Comparison of ENCODE assay signal across 25 mouse cellular contexts in the genomic region with DNA sequence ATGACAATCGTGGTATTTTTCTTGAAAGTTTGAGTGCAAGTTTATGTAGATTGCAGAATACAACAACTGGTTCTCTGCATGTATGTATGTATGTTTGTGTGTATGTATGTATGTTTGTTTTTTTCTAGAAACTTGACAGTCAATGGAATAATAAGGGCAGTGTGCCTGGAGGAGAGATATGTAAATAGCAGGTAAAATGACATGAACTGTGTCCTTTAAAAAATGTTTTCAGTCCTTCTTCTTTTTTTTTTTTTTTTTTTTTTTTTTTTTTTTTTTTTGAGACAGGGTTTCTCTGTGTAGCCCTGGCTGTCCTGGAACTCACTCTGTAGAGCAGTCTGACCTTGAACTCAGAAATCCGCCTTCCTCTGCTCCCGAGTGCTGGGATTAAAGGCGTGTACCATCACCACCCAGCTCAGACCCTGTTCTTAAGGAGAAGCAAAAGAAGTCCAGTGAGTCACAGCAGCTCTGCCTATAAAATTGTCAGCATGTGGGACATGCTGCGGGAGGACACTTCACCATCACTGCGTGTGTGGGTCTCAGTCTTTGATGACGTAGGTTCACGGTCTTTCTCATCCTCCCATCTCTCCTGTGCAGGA.
DNase-seq lines count a peak whose midpoint lies in the region; ATAC-seq and TF ChIP-seq lines count a peak whose summit lies in the region.
"Had no signal": no experiment of that assay in that cellular context is flagged by ENCODE, and none has a peak within 500 bp of the region (broad histone marks: within the 10 kb centered on the region; RNA-seq: fewer than 3 reads in every experiment).

No protein-coding gene starts in this region.

- 93% methylated on average over 8 of the region's 8 CpGs for WGBS in hindbrain, embryonic 14.5 days
- WGBS in hindbrain, embryonic 16.5 days = 92% methylated on average over 8 of the region's 8 CpGs

- H3K27me3 ChIP-seq in hindbrain, embryonic 14.5 days (ENCODE audit: control insufficient read depth, insufficient read depth, low read length) = peaks cover 15% of the 10 kb centered on the region; the same call in 1 of the 2 replicates
- peaks cover 8% of the 10 kb centered on the region; the same call in 1 of the 2 replicates for H3K27me3 ChIP-seq in hindbrain, embryonic 16.5 days (replicated peaks; ENCODE audit: control insufficient read depth, insufficient read depth, low read length)
- H3K27me3 ChIP-seq in CH12.LX (replicated peaks) (no peaks in the 10 kb centered on the region), ES-Bruce4 (ENCODE audit: control insufficient read depth, insufficient read depth, low read length, poor library complexity, severe bottlenecking) (no peaks in the 10 kb centered on the region)
- H3K27me3 ChIP-seq: Patski had no signal

- dilution Hi-C loops in CH12.LX (cut with MboI; ENCODE audit: extremely low pct_ligation_motif_present, extremely low pct_unique_long_range_greater_than_20kb, low sequenced_read_pairs) = no loop called here

- H3K4me2 ChIP-seq in hindbrain, embryonic 14.5 days (replicated peaks) = no peak overlapping the region
- H3K4me2 ChIP-seq in hindbrain, embryonic 16.5 days (ENCODE audit: low read length) = no peak overlapping the region
- H3K4me2 ChIP-seq in CH12.LX (ENCODE audit: insufficient read depth, low read depth, poor library complexity, severe bottlenecking) = no peak overlapping the region
- H3K4me2 ChIP-seq: hindbrain, embryonic 12.5 days had no signal

- H3K9me3 ChIP-seq in hindbrain, embryonic 14.5 days (ENCODE audit: control insufficient read depth, low read length) = no peaks in the 10 kb centered on the region
- H3K9me3 ChIP-seq in hindbrain, embryonic 16.5 days (ENCODE audit: control insufficient read depth, low read length) = no peaks in the 10 kb centered on the region
- H3K9me3 ChIP-seq in CH12.LX (replicated peaks; ENCODE audit: low read length) (no peaks in the 10 kb centered on the region), ES-Bruce4 (replicated peaks; ENCODE audit: control insufficient read depth, insufficient read depth, low read length, poor library complexity, severe bottlenecking) (no peaks in the 10 kb centered on the region)
- H3K9me3 ChIP-seq: heart, embryonic 10.5 days; hindbrain, embryonic 12.5 days had no signal

- no peak overlapping the region for H3K27ac ChIP-seq in hindbrain, embryonic 14.5 days
- no peak overlapping the region for H3K27ac ChIP-seq in hindbrain, embryonic 16.5 days (ENCODE audit: low read depth, low read length)
- H3K27ac ChIP-seq in CH12.LX (ENCODE audit: insufficient read depth, low read depth) = no peak overlapping the region
- H3K27ac ChIP-seq in ES-Bruce4 (ENCODE audit: insufficient read depth, low read length) = peak overlapping the region; percentile 8
- H3K27ac ChIP-seq: heart, embryonic 10.5 days; hindbrain, embryonic 12.5 days; hindbrain, postnatal 0 days had no signal

- TF ChIP-seq EP300 in CH12.LX (IDR thresholded peaks at IDR 0.05; ENCODE audit: low read length) (no peak), ES-Bruce4 (IDR thresholded peaks at IDR 0.05; ENCODE audit: insufficient read depth, low read depth, low read length) (no peak)

- no peaks in the 10 kb centered on the region for H3K36me3 ChIP-seq in hindbrain, embryonic 14.5 days (replicated peaks; ENCODE audit: control insufficient read depth, insufficient read depth)
- no peaks in the 10 kb centered on the region for H3K36me3 ChIP-seq in hindbrain, embryonic 16.5 days (ENCODE audit: control insufficient read depth, insufficient read depth, low read length)
- H3K36me3 ChIP-seq in CH12.LX (replicated peaks in 1 of 2; ENCODE audit: control insufficient read depth in 1 of 2, insufficient read depth in 1 of 2, low read length in 1 of 2) (no peaks in the 10 kb centered on the region), ES-Bruce4 (ENCODE audit: control insufficient read depth, insufficient read depth, low read length, poor library complexity, severe bottlenecking) (no peaks in the 10 kb centered on the region)
- H3K36me3 ChIP-seq: heart, embryonic 10.5 days; hindbrain, embryonic 12.5 days had no signal

- H3K4me3 ChIP-seq in hindbrain, embryonic 14.5 days (replicated peaks; ENCODE audit: low read length) = no peak overlapping the region
- H3K4me3 ChIP-seq in hindbrain, embryonic 16.5 days (ENCODE audit: low read length) = no peak overlapping the region
- no peak overlapping the region for H3K4me3 ChIP-seq in CH12.LX (replicated peaks in 1 of 3; ENCODE audit: low read depth in 2 of 3, low read length in 2 of 3, poor library complexity in 1 of 3)
- H3K4me3 ChIP-seq in ES-Bruce4 (ENCODE audit: low read depth, low read length) = no peak overlapping the region
- H3K4me3 ChIP-seq: heart, adult 2 months; heart, embryonic 10.5 days; hindbrain, embryonic 12.5 days had no signal

- in situ Hi-C loops in CH12.LX (cut with MboI; ENCODE audit: low pct_ligation_motif_present, low pct_unique_long_range_greater_than_20kb, low sequenced_read_pairs) = no loop called here

- TF ChIP-seq RAD21 in CH12.LX (IDR thresholded peaks at IDR 0.05; ENCODE audit: low read depth, low read length) = no peak

- H3K9ac ChIP-seq in hindbrain, embryonic 14.5 days = no peak overlapping the region
- H3K9ac ChIP-seq in hindbrain, embryonic 16.5 days (ENCODE audit: low read depth, low read length) = no peak overlapping the region
- H3K9ac ChIP-seq in CH12.LX (ENCODE audit: insufficient read depth, low read depth) (no peak overlapping the region), ES-Bruce4 (ENCODE audit: low read depth, poor library complexity, severe bottlenecking) (no peak overlapping the region)
- H3K9ac ChIP-seq: hindbrain, embryonic 12.5 days had no signal

- no peaks in the 10 kb centered on the region for H3K79me2 ChIP-seq in CH12.LX (replicated peaks; ENCODE audit: control insufficient read depth, extremely low read depth, insufficient read depth, poor library complexity, severe bottlenecking)

- peaks cover 14% of the 10 kb centered on the region for H3K4me1 ChIP-seq in hindbrain, embryonic 14.5 days (replicated peaks; ENCODE audit: control insufficient read depth, insufficient read depth, low read length)
- peaks cover 10% of the 10 kb centered on the region for H3K4me1 ChIP-seq in hindbrain, embryonic 16.5 days (ENCODE audit: control insufficient read depth, insufficient read depth, low read depth, low read length)
- H3K4me1 ChIP-seq in CH12.LX (ENCODE audit: control insufficient read depth in 1 of 2, insufficient read depth in 2 of 2) (peaks cover 11 to 32% of the 10 kb centered on the region in 2 experiments), ES-Bruce4 (ENCODE audit: control insufficient read depth, insufficient read depth, low read length) (no peaks in the 10 kb centered on the region)

- DNase-seq in hindbrain, embryonic 14.5 days (ENCODE audit: low spot score) = peak; percentile 8
- DNase-seq in CH12.LX (ENCODE audit: extremely low read depth) = no peak
- DNase-seq in R1 (ENCODE audit: low read depth, low spot score) = peak; percentile 90
- DNase-seq in MN1 (ENCODE audit: low spot score) = no peak
- DNase-seq in urinary bladder, postnatal 36 days (ENCODE audit: low spot score in 2 of 2) = no peak
- no peak for DNase-seq in urinary bladder, adult 18-20 months (ENCODE audit: low spot score in 2 of 2)
- DNase-seq: adrenal gland, adult 8-10 months; adrenal gland, postnatal 25 days; B cell, adult 2 months; cerebellum, adult 18-20 months; cerebellum, adult 9-10 months; cerebellum, postnatal 14 days; gastrocnemius, postnatal 25 days; heart, adult 2 months; kidney, adult 18-20 months had no signal

- TF ChIP-seq CTCF in CH12.LX (conservative IDR thresholded peaks at IDR 0.05 in 1 of 2, IDR thresholded peaks at IDR 0.05 in 1 of 2; ENCODE audit: low read depth in 2 of 2, low read length in 2 of 2) (no peak), ES-Bruce4 (IDR thresholded peaks at IDR 0.05; ENCODE audit: low read depth, low read length) (no peak)

- no peak for TF ChIP-seq POLR2A in CH12.LX (IDR thresholded peaks at IDR 0.05; ENCODE audit: low read depth, low read length)
- TF ChIP-seq POLR2A in ES-Bruce4 (IDR thresholded peaks at IDR 0.05; ENCODE audit: insufficient read depth, low read length) = no peak

- ATAC-seq in hindbrain, embryonic 14.5 days (ENCODE audit: low FRiP score) = no peak
- ATAC-seq in hindbrain, embryonic 16.5 days = no peak
- ATAC-seq: activated CD4-positive, CD25-positive, alpha-beta regulatory T cell, adult 4 months; forebrain, embryonic 14.5 days; hindbrain, postnatal 0 days; inflammation-experienced regulatory T-cells, adult 6 months; intestine, embryonic 16.5 days; Patski had no signal

TF ChIP-seq in CH12.LX, 34 proteins besides CTCF, POLR2A, EP300 and RAD21:
- TF ChIP-seq USF1 (IDR thresholded peaks at IDR 0.05; ENCODE audit: low read depth, low read length) (no peak), MAX (IDR thresholded peaks at IDR 0.05; ENCODE audit: low read length) (no peak), HCFC1 (IDR thresholded peaks at IDR 0.05; ENCODE audit: low read depth, low read length) (no peak), UBTF (IDR thresholded peaks at IDR 0.05; ENCODE audit: low read depth, low read length) (no peak), ZC3H11A (IDR thresholded peaks at IDR 0.05; ENCODE audit: low read depth, low read length) (no peak), GABPA (IDR thresholded peaks at IDR 0.05; ENCODE audit: insufficient replicate concordance, low read depth, low read length) (no peak), USF2 (conservative IDR thresholded peaks at IDR 0.05; ENCODE audit: low read depth, low read length) (no peak), CHD2 (IDR thresholded peaks at IDR 0.05; ENCODE audit: low read length) (no peak), ZNF384 (IDR thresholded peaks at IDR 0.05; ENCODE audit: low read depth, low read length) (peak; percentile 63)

Comparison
In these comparisons a context has a peak if more than half of its experiments do, and no peak if none do; other contexts are left out.
1. DNase-seq: peak in hindbrain, embryonic 14.5 days (single experiment) and R1 (single experiment); none in CH12.LX (single experiment), MN1 (single experiment), urinary bladder, postnatal 36 days (0 of 2) and urinary bladder, adult 18-20 months (0 of 2).